Mouse (Mus musculus) CD4-positive naive resting alpha-beta T cell, adult 76 days (primary cell): ENCODE measurements around the gene Urgcp. TPM values are rescaled to one million over a fixed set of nuclear protein-coding genes. Genes with fewer than 3 reads are reported as not detected.

Experiments
- total RNA-seq: library from RNA; stranded (reverse); gene quantifications from one replicate; pipeline ENCODE4 v1.2.4, GENCODE M21; 2023

Gene Urgcp
- 34.1 TPM for total RNA-seq

DNA sequence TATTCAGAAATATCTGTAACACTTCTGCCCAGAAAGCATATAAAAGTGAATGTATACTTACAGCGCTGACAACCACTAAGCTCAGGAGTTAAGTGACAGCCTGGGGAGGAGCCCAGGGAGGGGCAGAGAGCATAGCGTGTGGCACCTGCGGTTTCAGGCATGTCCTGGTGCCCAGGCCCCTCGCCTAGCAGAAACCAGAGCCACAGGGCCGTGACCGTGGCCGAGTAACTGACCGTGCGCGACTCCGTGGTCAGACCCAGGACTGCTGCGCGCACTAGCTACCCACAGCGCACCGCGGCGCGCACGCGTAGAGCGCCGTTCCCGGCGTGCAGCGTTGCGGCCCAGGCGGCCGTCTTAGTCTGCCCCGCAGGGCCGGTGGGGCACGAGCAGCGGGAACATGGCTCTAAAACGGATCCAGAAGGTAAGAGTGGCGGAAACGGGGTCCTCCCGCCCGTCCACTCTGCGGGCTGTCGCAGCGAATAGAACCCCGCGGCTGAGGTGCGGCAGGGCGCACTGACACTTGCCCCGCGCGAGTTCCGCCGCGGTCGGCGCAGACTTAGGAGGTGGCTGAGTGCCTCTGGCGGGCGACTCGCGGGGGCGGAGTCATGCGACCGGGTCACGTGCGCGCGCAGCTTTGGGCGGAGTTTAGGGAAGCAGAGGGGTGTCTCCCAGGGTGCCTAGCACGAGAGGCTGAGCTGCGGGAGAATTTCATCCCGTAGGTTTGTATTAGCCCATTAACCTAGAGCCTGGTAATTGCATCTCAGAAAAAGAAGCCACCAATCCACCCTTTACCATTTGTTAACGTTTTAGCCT, at the start of gene Urgcp:
Urgcp (minus strand) TSS at position 557 of the 813 bp plus-strand sequence.

GRCm38 (mm10) chr11:5803551-5803981, 41.4 kb upstream of the Urgcp start, which contains the start of gene Pgam2:
Gene Pgam2 (minus strand): TSS chr11:5803733.

GRCm38 (mm10) chr11:5788056-5789014, 26.2 kb upstream of the Urgcp start, which contains the start of gene Dbnl:
Gene Dbnl (plus strand): TSS chr11:5788488.

DNA sequence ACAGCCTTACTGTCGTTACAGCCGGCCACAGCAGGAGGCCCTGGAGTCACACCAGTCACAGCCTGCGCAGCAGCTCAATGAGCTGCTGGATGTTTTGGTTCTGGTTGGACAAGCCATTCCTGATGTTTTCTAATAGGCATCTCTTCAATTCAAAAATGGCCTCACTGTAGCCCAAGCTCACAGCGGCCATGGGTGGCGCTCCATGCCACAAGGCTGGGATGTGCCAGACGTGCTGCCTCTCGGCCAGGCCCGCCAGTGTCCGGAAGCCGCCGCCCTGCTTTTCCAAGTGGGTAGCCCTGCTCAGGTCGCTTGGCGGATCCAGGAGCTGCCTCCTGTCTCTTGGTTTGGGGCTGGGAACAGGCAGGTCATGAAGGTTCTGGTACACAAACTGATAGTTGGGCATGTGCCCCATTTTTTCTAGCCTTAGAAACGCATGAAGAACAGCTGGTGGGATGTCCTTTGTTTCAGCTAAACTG, 46.5 kb downstream of the Urgcp start, which contains the start of gene Mrps24:
Mrps24 (minus strand) TSS at position 51 of the 476 bp plus-strand sequence.

Other genes starting within 250 kb of the Urgcp start
- gene Xbp1, start 241.7 kb downstream of the Urgcp start, total RNA-seq: 342 TPM
- gene Ccdc117, start 220.2 kb downstream of the Urgcp start, total RNA-seq: 108 TPM
- not detected for gene Ankrd36, start 192.7 kb downstream of the Urgcp start, total RNA-seq
- gene Mrps24, start 46.7 kb downstream of the Urgcp start, total RNA-seq: 55.9 TPM
- 118 TPM for gene Dbnl, start 26.1 kb upstream of the Urgcp start, total RNA-seq
- not detected for gene Pgam2, start 41.4 kb upstream of the Urgcp start, total RNA-seq
- gene Polm, start 75.6 kb upstream of the Urgcp start, total RNA-seq: 36.3 TPM
- 0.35 TPM for gene Aebp1, start 99.6 kb upstream of the Urgcp start, total RNA-seq
- gene Pold2, start 115.9 kb upstream of the Urgcp start, total RNA-seq: 61.0 TPM
- not detected for gene Myl7, start 136.4 kb upstream of the Urgcp start, total RNA-seq
- not detected for gene Gck, start 187.7 kb upstream of the Urgcp start, total RNA-seq
- gene Ykt6, start 193.3 kb upstream of the Urgcp start, total RNA-seq: 59.6 TPM